In genomic region chr1:146494221-146494620, GRCm38 (mm10) we compare ENCODE assay signal across 9 mouse cellular contexts. TPM values are rescaled to one million over a fixed set of nuclear protein-coding genes. Genes with fewer than 3 reads are reported as not detected.
DNase-seq lines count a peak whose midpoint lies in the region; ATAC-seq and TF ChIP-seq lines count a peak whose summit lies in the region.
"Had no signal": no experiment of that assay in that cellular context is flagged by ENCODE, and none has a peak within 500 bp of the region (broad histone marks: within the 10 kb centered on the region; RNA-seq: fewer than 3 reads in every experiment).

No protein-coding gene starts in this region.

- DNase-seq in lung, embryonic 14.5 days: peak; percentile 15
- DNase-seq in lung, postnatal 14 days: no peak
- no peak for DNase-seq in forebrain, embryonic 11.5 days (ENCODE audit: low spot score)
- DNase-seq in right cerebral cortex, postnatal 10 days (ENCODE audit: low spot score in 2 of 2): peak; percentile 52 to 65
- no peak for DNase-seq in thymus, adult 2 months
- no peak for DNase-seq in adipocyte (ENCODE audit: low spot score)
- DNase-seq in gastrocnemius, postnatal 4 days (ENCODE audit: low spot score in 2 of 2): no peak

- H3K4me3 ChIP-seq in lung, embryonic 14.5 days (ENCODE audit: low read depth, low read length): 0 out of 2 replicates have a peak overlapping the region, but pooled peaks have one; percentile 19
- peak overlapping the region; percentile 33 for H3K4me3 ChIP-seq in forebrain, embryonic 11.5 days (ENCODE audit: low read depth, low read length)
- H3K4me3 ChIP-seq in limb, embryonic 12.5 days (replicated peaks): no peak overlapping the region
- H3K4me3 ChIP-seq in thymus, adult 2 months (ENCODE audit: control insufficient read depth, insufficient read depth, low read length): no peak overlapping the region

- no peak overlapping the region for H3K9ac ChIP-seq in lung, embryonic 14.5 days
- peak overlapping the region; percentile 53; the same call in 1 of the 2 replicates for H3K9ac ChIP-seq in forebrain, embryonic 11.5 days (ENCODE audit: low read length)
- no peak overlapping the region for H3K9ac ChIP-seq in limb, embryonic 12.5 days (replicated peaks)

- no peaks in the 10 kb centered on the region for H3K4me1 ChIP-seq in lung, embryonic 14.5 days (ENCODE audit: insufficient read depth)
- no peaks in the 10 kb centered on the region for H3K4me1 ChIP-seq in forebrain, embryonic 11.5 days (replicated peaks; ENCODE audit: control insufficient read depth, insufficient read depth, low read length)
- peaks cover 7% of the 10 kb centered on the region for H3K4me1 ChIP-seq in limb, embryonic 12.5 days (replicated peaks)
- H3K4me1 ChIP-seq in thymus, adult 2 months (replicated peaks; ENCODE audit: control insufficient read depth, insufficient read depth, low read length): no peaks in the 10 kb centered on the region

- H3K27me3 ChIP-seq in lung, embryonic 14.5 days (ENCODE audit: insufficient read depth, low read length): peaks cover 43% of the 10 kb centered on the region
- peaks cover 10% of the 10 kb centered on the region; the same call in 1 of the 2 replicates for H3K27me3 ChIP-seq in forebrain, embryonic 11.5 days (ENCODE audit: control insufficient read depth, insufficient read depth, low read length)
- peaks cover 47% of the 10 kb centered on the region for H3K27me3 ChIP-seq in limb, embryonic 12.5 days
- H3K27me3 ChIP-seq in thymus, adult 2 months (ENCODE audit: control insufficient read depth, insufficient read depth, low read length): no peaks in the 10 kb centered on the region

- TF ChIP-seq POLR2A in thymus, adult 2 months (IDR thresholded peaks at IDR 0.05; ENCODE audit: control insufficient read depth, extremely low read depth, insufficient read depth, low read length, poor library complexity): no peak

- no peak for ATAC-seq in lung, embryonic 14.5 days (ENCODE audit: insufficient read depth)
- ATAC-seq in forebrain, embryonic 11.5 days (replicated peaks; ENCODE audit: low FRiP score): no peak
- ATAC-seq in limb, embryonic 12.5 days (ENCODE audit: insufficient number of reproducible peaks, insufficient read depth, low FRiP score, low TSS enrichment, low read depth): no peak

- 16% methylated on average over 7 of the region's 7 CpGs for WGBS in lung, embryonic 14.5 days
- WGBS in forebrain, embryonic 11.5 days: 10% methylated on average over 7 of the region's 7 CpGs
- 15% methylated on average over 7 of the region's 7 CpGs for WGBS in limb, embryonic 12.5 days
- 22% methylated on average over 7 of the region's 7 CpGs for WGBS in thymus, adult 2 months

- H3K27ac ChIP-seq in lung, embryonic 14.5 days (ENCODE audit: low read depth): no peak overlapping the region
- H3K27ac ChIP-seq in forebrain, embryonic 11.5 days (ENCODE audit: low read depth, low read length): no peak overlapping the region
- H3K27ac ChIP-seq in limb, embryonic 12.5 days: no peak overlapping the region
- no peak overlapping the region for H3K27ac ChIP-seq in thymus, adult 2 months (ENCODE audit: control insufficient read depth, insufficient read depth, low read length)

- peak overlapping the region; percentile 50 for H3K4me2 ChIP-seq in lung, embryonic 14.5 days
- H3K4me2 ChIP-seq in forebrain, embryonic 11.5 days (ENCODE audit: low read depth, low read length, severe bottlenecking): peak overlapping the region; percentile 63
- H3K4me2 ChIP-seq in limb, embryonic 12.5 days: peak overlapping the region; percentile 54

- H3K36me3 ChIP-seq in lung, embryonic 14.5 days (ENCODE audit: insufficient read depth): no peaks in the 10 kb centered on the region
- no peaks in the 10 kb centered on the region for H3K36me3 ChIP-seq in forebrain, embryonic 11.5 days (ENCODE audit: control insufficient read depth, insufficient read depth, low read length)
- no peaks in the 10 kb centered on the region for H3K36me3 ChIP-seq in limb, embryonic 12.5 days
- no peaks in the 10 kb centered on the region for H3K36me3 ChIP-seq in thymus, adult 2 months (ENCODE audit: control insufficient read depth, insufficient read depth, low read length)

- no peak for TF ChIP-seq CTCF in lung, embryonic 14.5 days (IDR thresholded peaks at IDR 0.05; ENCODE audit: low read depth)
- no peak for TF ChIP-seq CTCF in thymus, adult 2 months (IDR thresholded peaks at IDR 0.05; ENCODE audit: borderline replicate concordance, control insufficient read depth, extremely low read depth, insufficient read depth, low read length, poor library complexity)

- no peaks in the 10 kb centered on the region for H3K9me3 ChIP-seq in lung, embryonic 14.5 days (ENCODE audit: low read depth, low read length)
- H3K9me3 ChIP-seq in forebrain, embryonic 11.5 days (ENCODE audit: control insufficient read depth, low read length): no peaks in the 10 kb centered on the region
- H3K9me3 ChIP-seq in limb, embryonic 12.5 days: no peaks in the 10 kb centered on the region

RNA-seq across cellular contexts. Expression of gene Brinp3, which starts 0.3 kb away (rescaled TPM):
- 0.07 and 0.11 TPM in 2 replicates for polyA plus RNA-seq in lung, embryonic 14.5 days (2014; fragmentation: Nextera tagmentation; extraction: Ambion mirVana)
- 2.1 and 2.8 TPM in 2 replicates for polyA plus RNA-seq in forebrain, embryonic 11.5 days (2014; fragmentation: Nextera tagmentation; extraction: Ambion mirVana)
- 0.32 and 0.34 TPM in 2 replicates for polyA plus RNA-seq in limb, embryonic 12.5 days (2016; fragmentation: Nextera tagmentation; extraction: Ambion mirVana)
- 0.10 and 0.12 TPM in 2 replicates for polyA plus RNA-seq in thymus, adult 2 months (2012; rRNA removed)
- 1 to 10 TPM in 1 of 2 experiments, under 1 TPM in 1; 0.65 to 1.5 TPM for total RNA-seq in gastrocnemius, postnatal 4 days (2021)
- polyA plus RNA-seq: small intestine, adult 2 months had no signal

Comparison
In these comparisons a context has a peak if more than half of its experiments do, and no peak if none do; other contexts are left out.
1. DNase-seq: peak in lung, embryonic 14.5 days (single experiment) and right cerebral cortex, postnatal 10 days (2 of 2); none in lung, postnatal 14 days (single experiment), forebrain, embryonic 11.5 days (single experiment), thymus, adult 2 months (single experiment), adipocyte (single experiment) and gastrocnemius, postnatal 4 days (0 of 2).
2. H3K4me3 ChIP-seq: peak in lung, embryonic 14.5 days (single experiment) and forebrain, embryonic 11.5 days (single experiment); none in limb, embryonic 12.5 days (single experiment) and thymus, adult 2 months (single experiment).
3. Peak in every context shown above with its lines, with median percentiles within 50 percentile points of each other: H3K4me2 ChIP-seq.